Mouse (Mus musculus): Measurements from ENCODE around the gene Neto2.

Neto2 gene

DNA sequence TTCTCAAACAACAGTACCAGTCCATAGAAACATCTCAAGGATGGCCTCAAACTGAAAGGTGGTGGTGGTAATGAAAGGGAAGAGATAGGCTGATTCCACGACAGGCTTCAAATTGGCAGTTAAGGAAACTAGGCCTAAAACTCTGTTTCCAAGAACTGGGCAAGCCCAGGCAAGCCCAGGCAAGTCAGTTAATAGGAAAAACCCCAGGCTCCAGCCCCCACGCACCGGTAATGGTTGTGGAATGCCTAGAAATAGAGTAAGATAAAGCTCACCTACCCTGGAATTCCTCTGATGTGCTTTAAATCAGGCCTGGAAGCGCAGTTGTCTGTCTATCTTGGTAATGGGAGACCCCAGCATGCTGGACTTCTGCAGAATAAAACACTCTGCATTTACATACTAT is 98.0 kb downstream of the Neto2 start:
- DNase-seq (ENCODE audit: low read depth, low spot score), result no peak

DNA sequence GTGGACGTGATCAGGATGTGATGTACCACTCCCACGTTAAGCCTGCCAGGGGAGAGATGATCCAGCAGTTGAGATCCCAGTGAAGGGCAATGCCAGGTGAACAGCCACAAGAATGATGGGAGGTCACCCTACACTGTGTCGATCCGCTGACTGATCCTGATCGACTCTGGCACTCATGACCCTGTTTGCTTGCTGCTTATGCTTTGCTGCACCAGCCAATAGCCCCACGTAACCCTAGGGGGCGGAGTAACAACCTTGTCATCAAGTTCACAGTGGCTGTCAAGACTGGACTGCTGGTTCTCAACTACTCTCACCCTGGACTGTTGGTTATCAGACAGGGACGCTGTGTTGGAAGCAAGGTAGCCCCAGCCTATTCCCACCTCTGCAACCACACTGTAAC is 99.0 kb downstream of the Neto2 start:
- DNase-seq (ENCODE audit: low read depth, low spot score), result no peak

DNA sequence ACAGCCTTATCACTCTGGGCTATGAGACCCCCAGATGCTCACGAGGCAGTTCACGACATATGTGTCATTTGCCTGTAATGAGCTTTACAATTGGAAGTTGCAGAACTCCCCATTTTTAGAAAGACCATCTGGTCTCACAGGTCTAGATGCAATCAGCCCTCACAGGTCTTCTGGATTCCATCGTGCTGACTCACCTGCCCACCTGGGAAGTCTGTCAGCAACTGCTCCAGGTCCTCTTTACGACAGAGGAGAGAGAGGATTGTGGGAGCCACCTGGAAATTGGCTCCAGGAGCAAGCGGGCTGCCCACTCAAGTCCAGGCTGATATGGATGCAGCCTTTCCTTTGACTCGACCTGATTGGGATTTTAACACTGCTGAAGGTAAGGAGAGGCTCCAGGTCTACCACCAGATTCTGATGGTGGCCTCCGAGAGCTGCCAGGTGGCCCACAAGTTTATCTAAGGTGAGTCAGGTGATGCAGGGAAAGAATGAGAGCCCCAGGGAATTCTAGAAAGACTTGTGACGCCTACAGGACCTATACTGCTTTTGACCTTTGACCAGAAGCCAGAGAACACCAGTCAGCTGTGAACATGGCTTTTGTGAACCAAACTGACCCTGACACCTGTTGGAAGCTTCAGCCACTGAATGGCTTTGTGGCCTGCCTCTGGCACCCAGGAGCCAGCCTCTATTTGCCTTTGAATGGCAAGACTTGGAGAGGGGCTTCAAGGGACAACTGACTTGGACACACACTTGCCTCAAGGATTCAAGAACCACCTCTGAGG is 103.1 kb downstream of the Neto2 start:
- no peak for DNase-seq (ENCODE audit: low read depth, low spot score)

- no peak for DNase-seq (ENCODE audit: low read depth, low spot score)
Observed at GRCm38 (mm10) chr8:85595391-85595790, 105.3 kb downstream of the Neto2 start.

GRCm38 (mm10) chr8:85594983-85595382 is 105.7 kb downstream of the Neto2 start:
- no peak for DNase-seq (ENCODE audit: low read depth, low spot score)

DNA sequence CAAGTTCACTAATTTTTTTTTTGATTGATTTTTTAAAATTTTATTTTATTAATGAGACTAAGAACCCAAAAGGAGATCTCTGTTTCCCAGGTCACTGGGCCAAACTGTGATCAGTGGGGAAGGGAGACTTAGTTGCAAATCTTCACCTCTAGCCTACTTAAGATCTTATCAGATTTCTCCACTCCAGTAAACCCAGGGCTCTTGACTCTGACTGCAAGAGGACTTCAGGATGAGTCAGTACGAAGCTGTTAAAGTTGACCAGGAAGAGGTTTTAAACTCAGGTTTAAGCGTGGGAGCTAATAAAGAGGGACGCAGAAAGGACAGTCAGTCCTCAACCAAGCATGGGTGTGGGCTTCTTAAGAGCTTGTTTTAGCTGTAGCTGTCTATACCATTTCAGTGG is 107.4 kb downstream of the Neto2 start:
- no peak for DNase-seq (ENCODE audit: low read depth, low spot score)

DNA sequence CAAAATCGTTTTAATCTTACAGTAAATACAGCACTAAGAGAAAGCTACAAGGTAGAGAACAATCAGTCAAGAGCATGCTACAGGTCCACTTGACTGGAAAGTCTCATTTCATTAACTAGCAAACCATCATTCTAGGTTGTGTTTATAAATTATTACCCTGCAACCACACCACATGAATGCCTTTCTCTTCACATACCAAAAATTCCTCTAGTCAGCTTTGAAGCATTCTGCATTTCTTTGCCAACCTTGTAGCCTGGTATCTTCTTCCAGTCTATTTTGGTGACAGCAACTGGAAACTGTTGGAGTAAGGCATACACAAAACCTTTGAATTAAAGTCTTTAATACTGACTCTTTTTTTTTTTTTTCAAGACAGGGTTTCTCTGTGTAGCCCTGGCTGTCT is 109.2 kb downstream of the Neto2 start:
- no peak for DNase-seq (ENCODE audit: low read depth, low spot score)

- no peak for DNase-seq (ENCODE audit: low read depth, low spot score)
Observed at GRCm38 (mm10) chr8:85590258-85590657, 110.5 kb downstream of the Neto2 start.

DNA sequence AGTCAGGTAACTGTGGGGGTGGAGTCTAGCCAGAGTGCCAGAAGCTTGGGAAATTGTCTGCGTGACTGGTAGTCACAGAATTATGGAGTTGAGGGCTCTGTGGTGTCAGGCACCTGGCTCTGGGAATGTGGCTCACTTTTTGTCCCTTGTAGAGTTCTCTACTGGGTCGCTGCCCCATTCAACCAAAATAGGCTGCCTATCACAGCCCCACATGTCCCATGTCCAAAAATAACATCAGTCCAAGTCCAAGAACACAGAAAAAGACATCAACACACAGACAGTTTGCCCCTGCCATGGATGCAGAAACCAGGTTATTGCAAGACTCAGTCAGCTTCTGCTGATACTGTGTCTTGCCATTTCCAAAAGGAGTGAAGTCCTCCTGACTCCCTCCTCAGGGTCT is 112.1 kb downstream of the Neto2 start:
- DNase-seq (ENCODE audit: low read depth, low spot score), result no peak

All from A20 (cell line).